Mouse (Mus musculus) forebrain, embryonic 11.5 days (tissue): ENCODE data around the gene Olfr711. TPM values are rescaled to one million over a fixed set of nuclear protein-coding genes. Genes with fewer than 3 reads are reported as not detected.
"Not testable (repeated sequence)": the region's sequence is repeated elsewhere in the genome, so short reads cannot be mapped to it uniquely, and the experiment has no call there.

Experiments
- ATAC-seq: fragments of 200-750 bp; cut with Nextera tagmentation; replicated peaks from 2 replicates; pipeline ENCODE4 v1.8.0; 2017; ENCODE audit warnings: moderate TSS enrichment; ENCODE audit not compliant: low FRiP score
- DNase-seq: peaks from one replicate; pipeline ENCODE4 v3.0.0-alpha.2; 2017; ENCODE audit warnings: low spot score
- H3K27ac ChIP-seq: fragments of 300-500 bp; sonication (generic); 2 replicates; pipeline ENCODE4 v1.5.1; 2014; ENCODE audit warnings: low read depth, low read length
- H3K27me3 ChIP-seq: fragments of 300-500 bp; sonication (generic); 2 replicates; pipeline ENCODE4 v1.6.1; 2014; ENCODE audit warnings: mild to moderate bottlenecking, low read length, mixed read lengths; ENCODE audit not compliant: control insufficient read depth, insufficient read depth
- H3K36me3 ChIP-seq: fragments of 300-500 bp; sonication (generic); 2 replicates; pipeline ENCODE4 v1.6.1; 2014; ENCODE audit warnings: mild to moderate bottlenecking, low read length, moderate library complexity, mixed read lengths; ENCODE audit not compliant: control insufficient read depth, insufficient read depth
- H3K4me1 ChIP-seq: fragments of 300-500 bp; sonication (generic); replicated peaks from 2 replicates; pipeline ENCODE4 v1.6.1; 2014; ENCODE audit warnings: low read length, mixed read lengths; ENCODE audit not compliant: control insufficient read depth, insufficient read depth
- H3K4me2 ChIP-seq: fragments of 300-500 bp; sonication (generic); 2 replicates; pipeline ENCODE4 v1.6.1; 2014; ENCODE audit warnings: low read depth, mild to moderate bottlenecking, low read length, moderate library complexity, mixed read lengths; ENCODE audit not compliant: severe bottlenecking
- H3K4me3 ChIP-seq: fragments of 300-500 bp; sonication (generic); 2 replicates; pipeline ENCODE4 v1.5.1; 2014; ENCODE audit warnings: low read depth, low read length
- H3K9ac ChIP-seq: fragments of 300-500 bp; sonication (generic); 2 replicates; pipeline ENCODE4 v1.6.1; 2014; ENCODE audit warnings: low read length
- H3K9me3 ChIP-seq: fragments of 300-500 bp; sonication (generic); 2 replicates; pipeline ENCODE4 v1.6.1; 2016; ENCODE audit warnings: low read length, mixed read lengths; ENCODE audit not compliant: control insufficient read depth
- WGBS: fragments of 180-500 bp; shearing (Covaris S2); extraction: QIAGEN DNeasy Blood & Tissue Kit; methylation state at CpG from one replicate; pipeline ENCODE4 v1.1.7; 2014; 5-methylcytosine and 5-hydroxymethylcytosine counted together
- polyA plus RNA-seq: library from polyadenylated mRNA; unstranded; fragments of >200 nt; fragmentation: Nextera tagmentation; extraction: Ambion mirVana; gene quantifications from 2 replicates; pipeline ENCODE4 v1.2.1, GENCODE M21; 2014

Olfr711 gene
- polyA plus RNA-seq, result not detected in 2 replicates

- ATAC-seq (no peak), DNase-seq (no peak)
- Histone ChIP-seq H3K27me3 (no peaks in the 10 kb centered on the region), H3K9ac (no peak within 1 kb of the TSS), H3K4me1 (no peaks in the 10 kb centered on the region), H3K4me2 (no peak within 1 kb of the TSS), H3K4me3 (no peak within 1 kb of the TSS), H3K36me3 (no peaks in the 10 kb centered on the region), H3K27ac (no peak within 1 kb of the TSS), H3K9me3 (no peaks in the 10 kb centered on the region)
- 68% methylated on average over 1 of the region's 1 CpGs for WGBS
These were observed at the start of gene Olfr711 for GRCm38 (mm10) chr7:106975353-106975752. Gene Olfr711 (minus strand): TSS chr7:106975453.

GRCm38 (mm10) chr7:107005972-107006371, 30.7 kb upstream of the Olfr711 start, which contains the start of gene Olfr2:
Gene Olfr2 (minus strand): TSS chr7:107006072.
- H3K27ac ChIP-seq, result no peak within 1 kb of the TSS
- no peaks in the 10 kb centered on the region for H3K36me3 ChIP-seq
- no peak for ATAC-seq
- H3K9ac ChIP-seq, result no peak within 1 kb of the TSS
- WGBS, result 67% methylated on average over 1 of the region's 1 CpGs
- no peak for DNase-seq
- H3K9me3 ChIP-seq, result no peaks in the 10 kb centered on the region
- no peaks in the 10 kb centered on the region for H3K4me1 ChIP-seq
- no peak within 1 kb of the TSS for H3K4me3 ChIP-seq
- H3K27me3 ChIP-seq, result no peaks in the 10 kb centered on the region
- H3K4me2 ChIP-seq, result no peak within 1 kb of the TSS

GRCm38 (mm10) chr7:107004169-107004568, 28.9 kb upstream of the Olfr711 start:
- Histone ChIP-seq H3K9me3 (no peaks in the 10 kb centered on the region), H3K27ac (no peak overlapping the region), H3K9ac (no peak overlapping the region), H3K4me2 (no peak overlapping the region), H3K4me1 (no peaks in the 10 kb centered on the region), H3K27me3 (no peaks in the 10 kb centered on the region), H3K4me3 (no peak overlapping the region), H3K36me3 (no peaks in the 10 kb centered on the region)
- ATAC-seq (no peak), DNase-seq (no peak)
- WGBS, result 68% methylated on average over 3 of the region's 3 CpGs

- Histone ChIP-seq H3K27me3 (no peaks in the 10 kb centered on the region), H3K9ac (no peak overlapping the region), H3K27ac (no peak overlapping the region), H3K4me2 (no peak overlapping the region), H3K36me3 (no peaks in the 10 kb centered on the region), H3K4me3 (no peak overlapping the region), H3K9me3 (no peaks in the 10 kb centered on the region), H3K4me1 (no peaks in the 10 kb centered on the region)
- DNase-seq (no peak), ATAC-seq (no peak)
- 90% methylated on average over 7 of the region's 7 CpGs for WGBS
These were observed 25.5 kb upstream of the Olfr711 start for GRCm38 (mm10) chr7:107000798-107001197.

GRCm38 (mm10) chr7:106985236-106985635, 10.0 kb upstream of the Olfr711 start:
- DNase-seq (no peak), ATAC-seq (no peak)
- WGBS, result 86% methylated on average over 3 of the region's 3 CpGs
- Histone ChIP-seq H3K4me1 (no peaks in the 10 kb centered on the region), H3K4me3 (no peak overlapping the region), H3K27me3 (no peaks in the 10 kb centered on the region), H3K4me2 (no peak overlapping the region), H3K27ac (no peak overlapping the region), H3K36me3 (no peaks in the 10 kb centered on the region), H3K9me3 (no peaks in the 10 kb centered on the region), H3K9ac (no peak overlapping the region)

GRCm38 (mm10) chr7:106967503-106967902, 7.8 kb downstream of the Olfr711 start:
- H3K4me1 ChIP-seq, ATAC-seq, H3K9ac ChIP-seq, H3K36me3 ChIP-seq, H3K9me3 ChIP-seq, H3K4me3 ChIP-seq, H3K27me3 ChIP-seq, H3K4me2 ChIP-seq, H3K27ac ChIP-seq, DNase-seq: not testable (repeated sequence)

- Histone ChIP-seq H3K27ac (no peak within 1 kb of the TSS), H3K27me3 (no peaks in the 10 kb centered on the region), H3K4me1 (no peaks in the 10 kb centered on the region), H3K36me3 (no peaks in the 10 kb centered on the region), H3K9ac (no peak within 1 kb of the TSS), H3K4me3 (no peak within 1 kb of the TSS), H3K9me3 (no peaks in the 10 kb centered on the region), H3K4me2 (no peak within 1 kb of the TSS)
- WGBS, result 98% methylated on average over 1 of the region's 1 CpGs
- DNase-seq (no peak), ATAC-seq (no peak)
These were observed 11.4 kb downstream of the Olfr711 start, which contains the start of gene Olfr6 for GRCm38 (mm10) chr7:106963837-106964236. Gene Olfr6 (minus strand): TSS chr7:106963937.

- Histone ChIP-seq H3K4me1 (no peaks in the 10 kb centered on the region), H3K27me3 (no peaks in the 10 kb centered on the region), H3K36me3 (no peaks in the 10 kb centered on the region), H3K27ac (no peak within 1 kb of the TSS), H3K9ac (no peak within 1 kb of the TSS), H3K4me3 (no peak within 1 kb of the TSS), H3K9me3 (no peaks in the 10 kb centered on the region; the same call in 1 of the 2 replicates), H3K4me2 (no peak within 1 kb of the TSS)
- WGBS, result 75% methylated on average over 3 of the region's 3 CpGs
- DNase-seq, result no peak
- ATAC-seq, result no peak
These were observed 27.0 kb downstream of the Olfr711 start, which contains the start of gene Olfr710 for GRCm38 (mm10) chr7:106948212-106948611. Gene Olfr710 (minus strand): TSS chr7:106948312.

- H3K4me3 ChIP-seq, result no peak within 1 kb of the TSS
- H3K4me2 ChIP-seq, result no peak within 1 kb of the TSS
- H3K27me3 ChIP-seq, result no peaks in the 10 kb centered on the region
- no peak within 1 kb of the TSS for H3K9ac ChIP-seq
- H3K4me1 ChIP-seq, result no peaks in the 10 kb centered on the region
- H3K36me3 ChIP-seq, result no peaks in the 10 kb centered on the region
- DNase-seq (no peak), ATAC-seq (no peak)
- no peaks in the 10 kb centered on the region for H3K9me3 ChIP-seq
- H3K27ac ChIP-seq, result no peak within 1 kb of the TSS
These were observed 43.1 kb downstream of the Olfr711 start, which contains the start of gene Olfr709-ps1 for GRCm38 (mm10) chr7:106932119-106932518. Gene Olfr709-ps1 (minus strand): TSS chr7:106932219.
